ENCODE assay signal across 7 mouse cellular contexts in the genomic region with DNA sequence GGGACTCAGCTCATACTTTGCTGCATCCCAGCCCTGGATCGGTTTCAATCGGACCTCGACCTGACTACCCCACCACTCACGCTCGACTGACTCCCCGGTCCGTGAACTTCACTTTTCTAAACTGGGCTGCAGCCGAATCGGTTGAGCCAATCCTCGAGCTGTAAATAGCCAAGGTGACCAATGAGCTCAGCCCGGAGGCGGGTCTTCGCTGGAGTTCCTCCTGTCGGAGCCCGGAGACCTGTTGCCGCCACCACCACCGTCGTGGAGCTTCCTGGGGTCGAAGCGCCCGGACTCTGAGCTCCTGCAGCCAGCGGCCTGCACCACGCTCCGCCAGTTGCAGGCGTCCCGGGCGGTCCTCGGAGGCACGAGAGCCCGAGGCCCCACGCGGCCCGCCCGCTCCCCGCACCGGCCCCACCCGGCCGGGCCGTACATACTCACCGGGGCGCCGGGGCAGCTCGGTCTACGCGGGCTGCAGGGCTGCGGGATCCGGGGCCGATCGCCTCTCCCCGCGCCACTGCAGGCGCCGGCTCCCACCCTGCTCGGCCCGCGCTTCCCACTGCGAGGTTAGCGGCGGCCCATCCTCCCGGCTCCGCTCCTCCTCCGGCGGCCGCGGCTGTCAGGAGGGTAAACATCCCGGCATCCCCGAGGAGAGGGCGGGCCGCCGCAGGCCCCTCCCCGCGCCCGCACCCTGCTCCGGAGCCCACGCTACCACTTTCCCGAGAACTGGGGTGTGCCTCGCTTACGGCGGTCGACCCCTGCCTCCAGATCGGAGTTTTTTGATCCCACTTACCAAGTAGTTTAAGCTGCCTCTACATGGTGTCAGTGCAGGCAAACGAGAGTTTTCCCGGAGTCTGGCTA. TPM values are rescaled to one million over a fixed set of nuclear protein-coding genes. Genes with fewer than 3 reads are reported as not detected.
A peak's percentile ranks its signal among the peaks of the same experiment; 100 is the strongest.
DNase-seq lines count a peak whose midpoint lies in the region; ATAC-seq lines count a peak whose summit lies in the region.

No protein-coding gene starts in this region.

- H3K9me3 ChIP-seq in embryonic facial prominence, embryonic 10.5 days: no peaks in the 10 kb centered on the region
- H3K9me3 ChIP-seq in limb, embryonic 10.5 days (replicated peaks): no peaks in the 10 kb centered on the region
- H3K9me3 ChIP-seq in midbrain, embryonic 13.5 days: no peaks in the 10 kb centered on the region

- H3K36me3 ChIP-seq in embryonic facial prominence, embryonic 10.5 days (replicated peaks): no peaks in the 10 kb centered on the region
- no peaks in the 10 kb centered on the region for H3K36me3 ChIP-seq in limb, embryonic 10.5 days
- H3K36me3 ChIP-seq in midbrain, embryonic 13.5 days: no peaks in the 10 kb centered on the region

- peak overlapping the region; percentile 82 for H3K4me2 ChIP-seq in midbrain, embryonic 13.5 days (replicated peaks)

- H3K9ac ChIP-seq in midbrain, embryonic 13.5 days (replicated peaks): peak overlapping the region; percentile 79

- under 1% methylated on average over 83 of the region's 83 CpGs for WGBS in embryonic facial prominence, embryonic 10.5 days
- under 1% methylated on average over 77 of the region's 83 CpGs for WGBS in limb, embryonic 10.5 days
- WGBS in midbrain, embryonic 13.5 days: under 1% methylated on average over 82 of the region's 83 CpGs

- no peaks in the 10 kb centered on the region for H3K27me3 ChIP-seq in embryonic facial prominence, embryonic 10.5 days (replicated peaks; ENCODE audit: low read depth, poor library complexity, severe bottlenecking)
- H3K27me3 ChIP-seq in limb, embryonic 10.5 days (ENCODE audit: low read depth, poor library complexity, severe bottlenecking): no peaks in the 10 kb centered on the region
- H3K27me3 ChIP-seq in midbrain, embryonic 13.5 days: no peaks in the 10 kb centered on the region

- H3K27ac ChIP-seq in embryonic facial prominence, embryonic 10.5 days (replicated peaks): peak overlapping the region; percentile 95
- H3K27ac ChIP-seq in limb, embryonic 10.5 days: peak overlapping the region; percentile 98
- peak overlapping the region; percentile 90 for H3K27ac ChIP-seq in midbrain, embryonic 13.5 days

- peak; percentile 76 for ATAC-seq in granulocyte monocyte progenitor cell, adult 5-6 weeks (replicated peaks; ENCODE audit: poor library complexity, severe bottlenecking)
- peak; percentile 95 for ATAC-seq in midbrain, embryonic 13.5 days

- H3K4me1 ChIP-seq in embryonic facial prominence, embryonic 10.5 days: peaks cover 27% of the 10 kb centered on the region
- peaks cover 32% of the 10 kb centered on the region for H3K4me1 ChIP-seq in limb, embryonic 10.5 days
- peaks cover 45% of the 10 kb centered on the region for H3K4me1 ChIP-seq in midbrain, embryonic 13.5 days (replicated peaks)

- peak overlapping the region; percentile 95 for H3K4me3 ChIP-seq in embryonic facial prominence, embryonic 10.5 days
- peak overlapping the region; percentile 97 for H3K4me3 ChIP-seq in limb, embryonic 10.5 days
- peak overlapping the region; percentile 93 for H3K4me3 ChIP-seq in midbrain, embryonic 13.5 days (replicated peaks)

- DNase-seq in adrenal gland, postnatal 10 days: peak; percentile 97
- DNase-seq in embryonic facial prominence, embryonic 10.5 days (ENCODE audit: low spot score): peak; percentile 97
- peak; percentile 99 for DNase-seq in kidney, adult 11 months
- DNase-seq in limb, embryonic 10.5 days (ENCODE audit: low spot score): peak; percentile 96
- DNase-seq in spleen, adult 12 weeks (ENCODE audit: low spot score): peak; percentile 92

RNA-seq across cellular contexts. Expression of gene Nek7, which starts 0.6 kb away (rescaled TPM):
- 10 to 100 TPM; 44.1 to 45.6 TPM for total RNA-seq in adrenal gland, postnatal 10 days (2021)
- 23.1 and 23.9 TPM in 2 replicates for polyA plus RNA-seq in embryonic facial prominence, embryonic 10.5 days (2016; fragmentation: Nextera tagmentation; extraction: Ambion mirVana)
- total RNA-seq in granulocyte monocyte progenitor cell, adult 5-6 weeks (2014; fragmentation: Nextera tagmentation): 19.9 and 25.1 TPM in 2 replicates
- 26.4 and 26.5 TPM in 2 replicates for total RNA-seq in granulocyte monocyte progenitor cell, adult 5-6 weeks (2017)
- 26.1 and 34.7 TPM in 2 replicates for polyA plus RNA-seq in limb, embryonic 10.5 days (2016; fragmentation: Nextera tagmentation; extraction: Ambion mirVana)
- 21.8 and 23.6 TPM in 2 replicates for polyA plus RNA-seq in midbrain, embryonic 13.5 days (2015; fragmentation: Nextera tagmentation; extraction: Ambion mirVana)

Comparison
In these comparisons a context has a peak if more than half of its experiments do, and no peak if none do; other contexts are left out.
1. Peak in every context shown above with its lines: DNase-seq, ATAC-seq, H3K4me3 ChIP-seq and H3K27ac ChIP-seq.